Mouse (Mus musculus): ENCODE measurements around the gene Kcnab1.
"Not testable (repeated sequence)": the region's sequence is repeated elsewhere in the genome, so short reads cannot be mapped to it uniquely, and the experiment has no call there.

DNA sequence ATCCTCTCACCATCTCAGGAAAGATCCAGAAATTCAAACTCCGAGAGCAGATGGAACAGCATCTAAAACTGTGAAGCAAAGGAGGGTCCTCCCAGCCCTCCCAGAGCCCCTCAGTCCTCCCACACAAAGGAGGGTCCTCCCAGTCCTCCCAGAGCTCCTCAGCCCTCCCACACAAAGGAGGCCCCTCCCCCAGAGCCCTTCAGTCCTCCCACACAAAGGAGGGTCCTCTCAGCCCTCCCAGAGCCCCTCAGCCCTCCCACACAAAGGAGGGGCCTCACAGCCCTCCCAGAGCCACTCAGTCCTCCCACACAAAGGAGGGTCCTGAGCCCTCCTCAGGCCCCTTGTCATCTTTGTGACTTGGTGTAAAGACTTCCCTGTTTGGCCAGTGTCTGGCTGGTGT is 285.9 kb downstream of the Kcnab1 start:
- not testable (repeated sequence) for TF ChIP-seq POLR2A (IDR thresholded peaks at IDR 0.05; ENCODE audit: insufficient read depth, low read depth, low read length); CTCF (IDR thresholded peaks at IDR 0.05); EP300 (IDR thresholded peaks at IDR 0.05; ENCODE audit: insufficient read depth, low read depth, low read length)

All from heart, adult 2 months (tissue).